Mouse (Mus musculus) CH12.LX (cell line): ENCODE data around the gene Ctso. TPM values are rescaled to one million over a fixed set of nuclear protein-coding genes. Genes with fewer than 3 reads are reported as not detected.

Experiments used
- DNase-seq: peaks from one replicate; pipeline ENCODE4 v3.0.0-alpha.2; 2013; ENCODE audit errors: extremely low read depth
- H3K27ac ChIP-seq: 2 replicates; pipeline ENCODE4 v1.5.1; 2012; ENCODE audit warnings: low read depth, mild to moderate bottlenecking, control low read depth, moderate library complexity; ENCODE audit not compliant: insufficient read depth
- H3K27me3 ChIP-seq: replicated peaks from 2 replicates; pipeline ENCODE3; 2012; ENCODE audit warnings: inconsistent platforms
- H3K36me3 ChIP-seq, 2 experiments: replicated peaks in 1 of 2; 2 replicates each; pipeline versions ENCODE3 to v1.6.1; 2012; ENCODE audit warnings: inconsistent platforms in 1 of 2, low read length in 1 of 2, mild to moderate bottlenecking in 1 of 2, mixed read lengths in 1 of 2, moderate library complexity in 1 of 2; ENCODE audit not compliant: control insufficient read depth in 1 of 2, insufficient read depth in 1 of 2
- H3K4me1 ChIP-seq, 2 experiments: 2 replicates each; pipeline ENCODE4 v1.6.1; 2012; ENCODE audit warnings: inconsistent platforms in 1 of 2, moderate library complexity in 1 of 2; ENCODE audit not compliant: insufficient read depth in 2 of 2, control insufficient read depth in 1 of 2
- H3K4me2 ChIP-seq: 2 replicates; pipeline ENCODE4 v1.6.1; 2012; ENCODE audit warnings: low read depth, mild to moderate bottlenecking, control low read depth; ENCODE audit not compliant: poor library complexity, insufficient read depth, severe bottlenecking
- H3K4me3 ChIP-seq, 3 experiments: fragments of 150-350 bp in 1 of 3; sonication (generic) in 1 of 3; replicated peaks in 1 of 3; 2 replicates each; pipeline versions ENCODE3 to v1.5.1; 2011 to 2012; ENCODE audit warnings: low read depth in 2 of 3, low read length in 2 of 3, mild to moderate bottlenecking in 2 of 3, moderate library complexity in 2 of 3, control low read depth in 1 of 3, improper control_type of control experiment in 1 of 3, inconsistent platforms in 1 of 3, mixed read lengths in 1 of 3; ENCODE audit not compliant: poor library complexity in 1 of 3
- H3K79me2 ChIP-seq: replicated peaks from 2 replicates; pipeline ENCODE4 v1.6.1; 2012; ENCODE audit warnings: mild to moderate bottlenecking, moderate library complexity; ENCODE audit not compliant: control insufficient read depth, poor library complexity, insufficient read depth, severe bottlenecking; ENCODE audit errors: extremely low read depth
- H3K9ac ChIP-seq: 2 replicates; pipeline ENCODE4 v1.6.1; 2012; ENCODE audit warnings: low read depth, mild to moderate bottlenecking, control low read depth, moderate library complexity; ENCODE audit not compliant: insufficient read depth
- H3K9me3 ChIP-seq: replicated peaks from 2 replicates; pipeline ENCODE3; 2012; ENCODE audit warnings: low read length, inconsistent platforms, mixed read lengths
- BHLHE40 ChIP-seq: IDR thresholded peaks from 2 replicates; pipeline ENCODE4 v1.6.1; 2011; ENCODE audit warnings: mild to moderate bottlenecking, low read depth, low read length, improper control_type of control experiment
- CHD2 ChIP-seq: IDR thresholded peaks from 2 replicates; pipeline ENCODE4 v1.6.1; 2011; ENCODE audit warnings: low read length, improper control_type of control experiment
- E2F4 ChIP-seq: IDR thresholded peaks from 2 replicates; pipeline ENCODE4 v1.6.1; 2011; ENCODE audit warnings: low read depth, low read length, improper control_type of control experiment; ENCODE audit not compliant: insufficient replicate concordance
- ELF1 ChIP-seq: IDR thresholded peaks from 2 replicates; pipeline ENCODE4 v1.6.1; 2014; ENCODE audit warnings: low read depth, mild to moderate bottlenecking, inconsistent platforms, low read length, improper control_type of control experiment
- EP300 ChIP-seq: IDR thresholded peaks from 2 replicates; pipeline ENCODE4 v1.6.1; 2011; ENCODE audit warnings: low read length, improper control_type of control experiment
- IRF4 ChIP-seq: IDR thresholded peaks from 2 replicates; pipeline ENCODE4 v1.6.1; 2014; ENCODE audit warnings: low read depth, mild to moderate bottlenecking, inconsistent platforms, low read length, improper control_type of control experiment
- JUN ChIP-seq: IDR thresholded peaks from 2 replicates; pipeline ENCODE4 v1.6.1; 2011; ENCODE audit warnings: low read depth, mild to moderate bottlenecking, low read length, improper control_type of control experiment, moderate library complexity; ENCODE audit not compliant: insufficient read depth
- KAT2A ChIP-seq: IDR thresholded peaks from 2 replicates; pipeline ENCODE4 v1.6.1; 2012; ENCODE audit warnings: low read length, improper control_type of control experiment, inconsistent platforms; ENCODE audit not compliant: insufficient replicate concordance
- MAX ChIP-seq: IDR thresholded peaks from 2 replicates; pipeline ENCODE4 v1.6.1; 2011; ENCODE audit warnings: low read length, improper control_type of control experiment
- MXI1 ChIP-seq: IDR thresholded peaks from 2 replicates; pipeline ENCODE4 v1.6.1; 2011; ENCODE audit warnings: mild to moderate bottlenecking, low read depth, low read length, improper control_type of control experiment
- MYC ChIP-seq: IDR thresholded peaks from 2 replicates; pipeline ENCODE4 v1.6.1; 2011; ENCODE audit warnings: low read depth, mild to moderate bottlenecking, improper control_type of control experiment, low read length
- NELFE ChIP-seq: IDR thresholded peaks from 2 replicates; pipeline ENCODE4 v1.6.1; 2011; ENCODE audit warnings: low read depth, low read length, improper control_type of control experiment
- POLR2AphosphoS2 ChIP-seq: IDR thresholded peaks from 2 replicates; pipeline ENCODE4 v1.6.1; 2011; ENCODE audit warnings: low read depth, low read length, improper control_type of control experiment
- RCOR1 ChIP-seq: conservative IDR thresholded peaks from 2 replicates; pipeline ENCODE4 v1.6.1; 2012; ENCODE audit warnings: low read depth, mild to moderate bottlenecking, inconsistent platforms, low read length, improper control_type of control experiment
- SMC3 ChIP-seq: IDR thresholded peaks from 2 replicates; pipeline ENCODE4 v1.6.1; 2011; ENCODE audit warnings: low read depth, low read length, improper control_type of control experiment
- ZMIZ1 ChIP-seq: IDR thresholded peaks from 2 replicates; pipeline ENCODE4 v1.6.1; 2012; ENCODE audit warnings: low read depth, mild to moderate bottlenecking, inconsistent platforms, low read length, improper control_type of control experiment
- dilution Hi-C: fragments of 300-500 bp; cut with MboI; formaldehyde crosslinking; loops from 2 replicates; pipeline ENCODE4 v1.14.3; 2020; ENCODE audit warnings: low sequenced_read_pairs; ENCODE audit not compliant: extremely low pct_unique_long_range_greater_than_20kb, extremely low pct_ligation_motif_present
- in situ Hi-C: fragments of 300-500 bp; cut with MboI; formaldehyde crosslinking; loops from 3 replicates; pipeline ENCODE4 v1.14.3; 2019; ENCODE audit warnings: low sequenced_read_pairs, low pct_ligation_motif_present, low pct_unique_long_range_greater_than_20kb, mixed read lengths
- polyA plus RNA-seq: library from polyadenylated mRNA; unstranded; fragments of >175 nt; gene quantifications from 2 replicates; pipeline ENCODE4 v1.2.1, GENCODE M21; 2012; ENCODE audit warnings: low read depth; ENCODE audit not compliant: insufficient read length
- total RNA-seq, 2 experiments: library from RNA; depleted of rRNA; stranded (reverse); fragments of 300-350 nt in 1 of 2; fragments of >200 nt in 1 of 2; gene quantifications; 2 replicates each; pipeline ENCODE4 v1.2.3; 2012 to 2014

The Ctso gene
- total and polyA plus RNA-seq, 3 experiments = 21.1 to 41.7 (median 39.2) TPM

GRCm38 (mm10) chr3:81981990-81982389 is 49.6 kb downstream of the Ctso start, which contains the start of gene Asic5:
Gene Asic5 (plus strand): TSS chr3:81982290.
- H3K4me3 ChIP-seq = no peak within 1 kb of the TSS
- H3K27me3 ChIP-seq = no peaks in the 10 kb centered on the region
- H3K36me3 ChIP-seq = no peaks in the 10 kb centered on the region
- H3K9me3 ChIP-seq = no peaks in the 10 kb centered on the region
- in situ Hi-C loops = no loop called here
- dilution Hi-C loops = no loop called here
- no peak within 1 kb of the TSS for H3K27ac ChIP-seq
- DNase-seq = no peak
- H3K4me2 ChIP-seq = peak within 1 kb of the TSS; percentile 56
- H3K79me2 ChIP-seq = no peaks in the 10 kb centered on the region
- no peak for TF ChIP-seq MYC
- TF ChIP-seq EP300 = no peak
- no peak for TF ChIP-seq RCOR1
- no peak for TF ChIP-seq POLR2AphosphoS2
- no peak for TF ChIP-seq IRF4
- no peak for TF ChIP-seq BHLHE40
- no peak for TF ChIP-seq MXI1
- no peak for TF ChIP-seq E2F4
- TF ChIP-seq SMC3 = no peak
- TF ChIP-seq ELF1 = no peak
- TF ChIP-seq NELFE = no peak
- TF ChIP-seq, all 38 proteins: peak for 0
- Histone ChIP-seq H3K9ac (no peak within 1 kb of the TSS), H3K4me1 (peaks cover 0 to 16% of the 10 kb centered on the region in 2 experiments; a peak in 2 of 4 replicates)

GRCm38 (mm10) chr3:81983120-81983895 is 50.9 kb downstream of the Ctso start:
- in situ Hi-C loops = no loop called here
- Histone ChIP-seq H3K4me1 (peaks cover 0 to 16% of the 10 kb centered on the region in 2 experiments; a peak in 2 of 4 replicates), H3K36me3 (no peaks in the 10 kb centered on the region), H3K27ac (no peak overlapping the region), H3K4me3 (no peak overlapping the region), H3K9me3 (peaks cover under 1% of the 10 kb centered on the region), H3K4me2 (peak overlapping the region; percentile 56), H3K79me2 (no peaks in the 10 kb centered on the region), H3K9ac (no peak overlapping the region), H3K27me3 (no peaks in the 10 kb centered on the region)
- DNase-seq = peak; percentile 10
- TF ChIP-seq IRF4 = no peak
- no peak for TF ChIP-seq CHD2
- TF ChIP-seq JUN = no peak
- TF ChIP-seq MYC = no peak
- TF ChIP-seq BHLHE40 = peak; percentile 66
- TF ChIP-seq MAX = no peak
- TF ChIP-seq KAT2A = no peak
- TF ChIP-seq ZMIZ1 = no peak
- dilution Hi-C loops = no loop called here
